Mouse (Mus musculus) small intestine, adult 2 months (tissue): ENCODE data around the gene Tmcc3. TPM values are rescaled to one million over a fixed set of nuclear protein-coding genes. Genes with fewer than 3 reads are reported as not detected.

Source experiments
- H3K27ac ChIP-seq: fragments of 200-500 bp; 2 replicates; pipeline ENCODE4 v1.5.1; 2012; ENCODE audit warnings: low read depth, low read length, control low read depth, inconsistent platforms; ENCODE audit not compliant: insufficient read depth
- H3K27me3 ChIP-seq: fragments of 200-500 bp; 2 replicates; pipeline ENCODE4 v1.6.1; 2012; ENCODE audit warnings: mild to moderate bottlenecking, moderate library complexity, low read length, inconsistent platforms; ENCODE audit not compliant: control insufficient read depth, insufficient read depth
- H3K36me3 ChIP-seq: fragments of 200-500 bp; 2 replicates; pipeline ENCODE4 v1.6.1; 2012; ENCODE audit warnings: mild to moderate bottlenecking, low read length, control low read depth, inconsistent platforms; ENCODE audit not compliant: control insufficient read depth, insufficient read depth
- H3K4me1 ChIP-seq: fragments of 200-500 bp; 2 replicates; pipeline ENCODE4 v1.6.1; 2012; ENCODE audit warnings: low read length, inconsistent platforms, mixed read lengths; ENCODE audit not compliant: control insufficient read depth, insufficient read depth, insufficient read length
- H3K4me3 ChIP-seq: fragments of 200-500 bp; 2 replicates; pipeline ENCODE4 v1.5.1; 2012; ENCODE audit warnings: low read depth, mild to moderate bottlenecking, control low read depth, inconsistent platforms, low read length, moderate library complexity
- CTCF ChIP-seq: fragments of 200-500 bp; IDR thresholded peaks from 2 replicates; pipeline ENCODE4 v1.5.1; 2012; ENCODE audit warnings: low read depth, mild to moderate bottlenecking, control low read depth, inconsistent platforms, low read length, moderate library complexity, mixed read lengths; ENCODE audit not compliant: insufficient replicate concordance, insufficient read length; ENCODE audit errors: extremely low read depth
- POLR2A ChIP-seq: fragments of 200-500 bp; IDR thresholded peaks from 2 replicates; pipeline ENCODE4 v1.6.1; 2012; ENCODE audit warnings: low read depth, mild to moderate bottlenecking, control low read depth, inconsistent platforms, low read length, moderate library complexity
- WGBS: fragments of 180-500 bp; shearing (Covaris S2); methylation state at CpG from one replicate; pipeline ENCODE4 v1.1.7; 2018; 5-methylcytosine and 5-hydroxymethylcytosine counted together
- polyA plus RNA-seq: library from polyadenylated mRNA; depleted of rRNA; stranded (reverse); fragments of >200 nt; gene quantifications from 2 replicates; pipeline ENCODE4 v1.2.3, GENCODE M21; 2012

Gene Tmcc3
- polyA plus RNA-seq, 1 experiment: 38.7 TPM

GRCm38 (mm10) chr10:94557428-94558149 is 245.8 kb downstream of the Tmcc3 start:
- no peaks in the 10 kb centered on the region for H3K27me3 ChIP-seq
- TF ChIP-seq CTCF (no peak), POLR2A (no peak)
- H3K27ac ChIP-seq: 0 out of 2 replicates have a peak overlapping the region, but pooled peaks have one; percentile 1
- WGBS: 62% methylated on average over 6 of the region's 6 CpGs
- no peak overlapping the region for H3K4me3 ChIP-seq
- H3K4me1 ChIP-seq: peaks cover 17% of the 10 kb centered on the region
- peaks cover 4% of the 10 kb centered on the region; the same call in 1 of the 2 replicates for H3K36me3 ChIP-seq

DNA sequence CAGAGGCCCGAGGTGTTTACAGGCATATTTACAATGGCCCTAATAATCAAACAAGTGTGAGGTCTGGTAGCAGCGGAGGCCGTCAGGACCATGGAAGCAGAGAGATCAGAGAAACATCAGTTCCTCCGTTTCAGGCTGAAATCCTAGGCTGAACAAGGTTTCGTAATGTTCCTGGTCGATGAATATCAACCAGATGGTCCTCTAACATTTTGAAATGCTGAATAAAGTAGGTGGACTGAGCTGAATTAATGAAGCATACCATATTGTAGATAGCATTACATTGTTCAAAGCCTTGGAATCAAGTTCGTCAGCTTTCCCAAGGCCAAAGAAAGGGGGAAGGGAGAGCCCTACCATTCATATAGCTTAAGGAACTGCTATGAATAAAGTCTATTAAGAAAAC is 247.1 kb downstream of the Tmcc3 start:
- no peak overlapping the region for H3K27ac ChIP-seq
- no peaks in the 10 kb centered on the region for H3K27me3 ChIP-seq
- WGBS: 87% methylated on average over 7 of the region's 7 CpGs
- peaks cover 13% of the 10 kb centered on the region for H3K4me1 ChIP-seq
- H3K4me3 ChIP-seq: no peak overlapping the region
- peaks cover 4% of the 10 kb centered on the region; the same call in 1 of the 2 replicates for H3K36me3 ChIP-seq
- TF ChIP-seq CTCF: no peak
- TF ChIP-seq POLR2A: no peak

DNA sequence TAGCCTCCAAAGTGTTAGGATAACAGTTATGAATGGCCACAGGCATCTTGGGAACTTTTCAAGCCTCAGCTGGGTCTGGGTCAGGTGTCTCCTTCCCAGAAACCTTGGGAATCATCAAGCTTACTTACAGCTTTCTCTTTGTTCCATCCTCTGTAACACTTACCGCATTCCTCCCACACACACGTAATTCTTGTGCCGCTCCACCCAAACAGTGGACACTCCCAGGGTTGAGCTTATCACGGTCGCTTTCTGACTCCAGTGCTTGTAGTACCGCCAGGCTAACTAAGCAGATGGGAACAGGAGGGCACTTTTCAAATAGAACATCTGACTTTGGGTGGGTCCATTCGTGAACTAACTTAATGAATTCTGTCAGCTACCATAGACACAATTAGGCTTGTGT is 249.6 kb downstream of the Tmcc3 start:
- Histone ChIP-seq H3K27me3 (no peaks in the 10 kb centered on the region), H3K36me3 (peaks cover 2% of the 10 kb centered on the region; the same call in 1 of the 2 replicates), H3K4me3 (no peak overlapping the region), H3K27ac (peak overlapping the region; percentile 36; the same call in 1 of the 2 replicates), H3K4me1 (peaks cover 13% of the 10 kb centered on the region; the same call in 1 of the 2 replicates)
- 27% methylated on average over 7 of the region's 7 CpGs for WGBS
- TF ChIP-seq POLR2A (no peak), CTCF (no peak)

DNA sequence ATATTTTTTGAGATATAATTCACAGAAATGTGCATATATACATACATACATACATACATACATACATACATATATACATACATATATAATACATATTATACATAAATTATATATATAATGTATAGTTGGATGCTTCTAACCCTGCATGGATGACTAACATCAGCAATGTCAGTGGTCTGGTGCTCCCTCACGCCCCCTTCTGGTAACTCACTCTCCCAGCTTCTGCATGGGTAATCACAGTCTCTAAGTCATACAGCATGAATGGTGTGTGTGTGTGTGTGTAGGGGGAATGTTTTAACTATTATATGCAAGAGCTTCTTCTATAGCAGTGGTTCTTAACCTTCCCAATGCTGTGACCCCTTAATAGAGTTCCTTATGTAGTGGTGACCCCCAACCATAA is 250.4 kb downstream of the Tmcc3 start:
- TF ChIP-seq CTCF (peak; percentile 38; the same call in 1 of the 2 replicates), POLR2A (no peak)
- WGBS: 31% methylated on average over 1 of the region's 1 CpGs
- peaks cover 2% of the 10 kb centered on the region; the same call in 1 of the 2 replicates for H3K36me3 ChIP-seq
- H3K27me3 ChIP-seq: no peaks in the 10 kb centered on the region
- peaks cover 8% of the 10 kb centered on the region; the same call in 1 of the 2 replicates for H3K4me1 ChIP-seq
- H3K27ac ChIP-seq: no peak overlapping the region
- no peak overlapping the region for H3K4me3 ChIP-seq

- TF ChIP-seq POLR2A: no peak
- no peak for TF ChIP-seq CTCF
- H3K4me1 ChIP-seq: peaks cover 2% of the 10 kb centered on the region; the same call in 1 of the 2 replicates
- 89% methylated on average over 3 of the region's 3 CpGs for WGBS
- H3K27ac ChIP-seq: no peak overlapping the region
- H3K36me3 ChIP-seq: peaks cover 2% of the 10 kb centered on the region; the same call in 1 of the 2 replicates
- H3K4me3 ChIP-seq: no peak overlapping the region
- H3K27me3 ChIP-seq: no peaks in the 10 kb centered on the region
Measured at GRCm38 (mm10) chr10:94562991-94563390, 251.2 kb downstream of the Tmcc3 start.

DNA sequence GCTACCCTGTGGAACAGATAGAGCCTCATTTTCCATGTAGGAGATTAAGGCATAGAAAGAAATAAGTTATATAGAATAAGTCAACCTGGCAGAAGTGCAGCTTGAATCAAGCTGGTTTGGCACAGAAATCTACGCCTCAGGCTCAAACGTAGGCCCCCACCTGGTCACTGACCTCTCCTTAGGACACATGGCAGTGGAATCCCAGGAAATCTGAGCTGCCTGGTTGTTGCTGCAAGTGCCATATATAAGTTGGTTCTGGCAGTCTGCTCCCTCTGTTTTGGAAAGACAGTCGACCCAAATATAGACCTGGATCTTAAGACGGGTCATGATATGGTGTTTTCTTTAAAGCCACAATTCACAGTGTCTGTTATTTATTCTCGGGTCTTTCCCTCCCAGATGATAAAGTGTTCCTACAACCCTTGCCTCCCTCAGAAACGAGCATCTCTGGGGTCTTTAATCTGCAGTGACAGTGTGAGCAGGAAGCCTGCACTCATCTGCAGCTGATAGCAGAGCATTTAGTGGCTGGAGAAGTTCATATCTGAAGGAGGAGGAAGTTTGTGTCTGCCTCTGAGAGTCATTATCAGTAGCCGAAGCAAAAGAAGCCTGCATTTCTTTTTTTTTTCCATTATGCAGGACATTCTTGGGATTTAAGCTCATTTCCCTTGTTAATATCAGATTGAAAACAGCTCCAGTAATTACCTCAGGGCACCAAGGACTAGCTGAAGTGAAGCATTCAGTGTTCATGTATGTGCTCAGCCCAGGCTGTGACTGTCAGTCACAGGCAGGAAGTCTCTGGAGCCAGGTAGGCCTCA is 253.9 kb downstream of the Tmcc3 start:
- no peaks in the 10 kb centered on the region for H3K27me3 ChIP-seq
- WGBS: 69% methylated on average over 7 of the region's 7 CpGs
- H3K4me1 ChIP-seq: peaks cover 21% of the 10 kb centered on the region
- no peak for TF ChIP-seq POLR2A
- no peak for TF ChIP-seq CTCF
- no peaks in the 10 kb centered on the region; the same call in 1 of the 2 replicates for H3K36me3 ChIP-seq
- no peak overlapping the region for H3K4me3 ChIP-seq
- no peak overlapping the region for H3K27ac ChIP-seq

DNA sequence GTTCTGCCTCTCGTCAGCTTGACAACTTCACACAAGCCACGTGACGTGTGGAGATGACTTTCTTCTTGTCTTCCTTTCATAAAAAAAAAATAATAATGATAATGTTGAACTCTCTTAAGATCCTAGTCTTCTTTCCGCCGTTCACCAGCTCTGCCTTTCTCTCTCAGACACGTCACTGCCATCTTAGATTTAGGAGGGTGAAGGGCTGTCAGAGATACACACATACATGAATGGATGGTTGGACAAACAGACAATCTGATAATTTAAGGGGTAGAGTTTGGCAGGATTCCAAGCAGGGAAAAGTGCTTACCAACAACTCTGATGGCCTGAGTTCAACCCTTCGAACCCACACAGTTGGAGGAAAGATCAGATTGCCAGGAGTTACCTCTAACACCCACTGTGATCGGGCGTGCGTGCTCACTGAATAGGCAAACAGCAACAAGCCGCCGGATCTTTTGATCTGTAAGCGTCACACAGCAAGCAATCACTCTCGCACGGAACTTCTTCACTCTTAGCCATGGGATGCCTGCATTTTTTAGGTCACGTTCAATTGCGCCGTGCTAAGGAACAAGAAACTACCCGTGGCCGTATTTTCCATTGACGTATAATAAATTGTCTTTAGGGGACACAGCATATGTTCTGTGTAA is 254.6 kb downstream of the Tmcc3 start:
- Histone ChIP-seq H3K36me3 (no peaks in the 10 kb centered on the region), H3K4me1 (peaks cover 21% of the 10 kb centered on the region), H3K27me3 (no peaks in the 10 kb centered on the region), H3K4me3 (no peak overlapping the region), H3K27ac (no peak overlapping the region)
- TF ChIP-seq POLR2A (no peak), CTCF (no peak)
- WGBS: 87% methylated on average over 21 of the region's 21 CpGs
